In the genomic region with DNA sequence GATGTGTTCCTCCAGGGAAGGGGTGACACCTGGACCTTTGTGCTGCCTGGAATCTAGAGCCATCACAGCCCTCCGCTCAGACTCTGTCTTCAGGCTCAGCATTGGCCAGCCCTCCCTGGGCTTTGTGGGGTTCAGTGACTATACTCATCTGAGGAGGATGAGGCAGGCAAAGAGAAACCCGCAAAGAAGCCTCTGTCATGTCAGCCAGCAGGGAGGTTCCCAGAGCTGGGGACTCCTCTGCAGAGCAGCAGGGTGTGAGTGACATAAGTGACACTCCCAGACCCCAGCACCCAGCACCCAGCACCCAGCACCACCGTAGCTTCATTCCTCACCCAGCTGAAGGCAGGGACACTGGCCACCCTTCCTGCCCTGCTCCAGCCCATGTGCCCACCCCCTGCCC, we compare ENCODE assay signal across 25 mouse cellular contexts. TPM values are rescaled to one million over a fixed set of nuclear protein-coding genes. Genes with fewer than 3 reads are reported as not detected.
DNase-seq lines count a peak whose midpoint lies in the region; ATAC-seq and TF ChIP-seq lines count a peak whose summit lies in the region.
"Had no signal": no experiment of that assay in that cellular context is flagged by ENCODE, and none has a peak within 500 bp of the region (broad histone marks: within the 10 kb centered on the region; RNA-seq: fewer than 3 reads in every experiment).

No protein-coding gene starts in this region.

- no peaks in the 10 kb centered on the region for H3K9me3 ChIP-seq in liver, postnatal 0 days (ENCODE audit: low read length)
- H3K9me3 ChIP-seq: embryonic facial prominence, embryonic 12.5 days; hindbrain, embryonic 12.5 days; hindbrain, embryonic 15.5 days had no signal

- no peak for ATAC-seq in liver, postnatal 0 days
- ATAC-seq in erythroid progenitor cell, adult 5-6 weeks (replicated peaks; ENCODE audit: low FRiP score, poor library complexity, severe bottlenecking): 0 out of 2 replicates have a peak, but pooled peaks have one; percentile 20
- ATAC-seq: forebrain, embryonic 13.5 days; forebrain, embryonic 16.5 days; Patski had no signal

- no peak overlapping the region for H3K27ac ChIP-seq in liver, postnatal 0 days (ENCODE audit: low read depth)
- H3K27ac ChIP-seq: embryonic facial prominence, embryonic 12.5 days; forebrain, embryonic 10.5 days; forebrain, embryonic 13.5 days; hindbrain, embryonic 12.5 days; hindbrain, embryonic 15.5 days had no signal

- TF ChIP-seq EP300 in liver, postnatal 0 days (IDR thresholded peaks at IDR 0.05; ENCODE audit: low read depth): no peak

- DNase-seq in heart, adult 11 months: peak; percentile 83
- no peak for DNase-seq in heart, adult 8-10 months (ENCODE audit: low spot score)
- DNase-seq in liver: peak; percentile 1
- no peak for DNase-seq in liver, postnatal 0 days
- DNase-seq in testis, postnatal 10 days (ENCODE audit: low spot score): peak; percentile 33
- DNase-seq in testis, postnatal 14 days (ENCODE audit: low spot score): no peak
- DNase-seq: adrenal gland, postnatal 10 days; adrenal gland, postnatal 36 days; B cell, adult 2 months; cerebellum, adult 18-20 months; cerebellum, adult 9-10 months; cerebellum, postnatal 14 days; gastrocnemius, postnatal 10 days; gastrocnemius, postnatal 36 days had no signal

- H3K4me3 ChIP-seq in liver, postnatal 0 days (ENCODE audit: low read depth, low read length): no peak overlapping the region
- H3K4me3 ChIP-seq: embryonic facial prominence, embryonic 12.5 days; erythroblast, embryonic 14.5 days; forebrain, embryonic 10.5 days; forebrain, embryonic 13.5 days; hindbrain, embryonic 12.5 days; hindbrain, embryonic 15.5 days had no signal

- H3K4me1 ChIP-seq in liver, postnatal 0 days (ENCODE audit: insufficient read depth): no peaks in the 10 kb centered on the region
- H3K4me1 ChIP-seq: embryonic facial prominence, embryonic 12.5 days; forebrain, embryonic 10.5 days; forebrain, embryonic 13.5 days; hindbrain, embryonic 12.5 days; hindbrain, embryonic 15.5 days had no signal

- no peak for TF ChIP-seq CTCF in liver, postnatal 0 days (IDR thresholded peaks at IDR 0.05; ENCODE audit: low read depth)

- no peak overlapping the region for H3K4me2 ChIP-seq in liver, postnatal 0 days (ENCODE audit: low read depth, low read length)
- H3K4me2 ChIP-seq: embryonic facial prominence, embryonic 12.5 days; forebrain, embryonic 13.5 days; hindbrain, embryonic 12.5 days; hindbrain, embryonic 15.5 days had no signal

- H3K27me3 ChIP-seq in liver, postnatal 0 days (ENCODE audit: insufficient read depth, low read length): no peaks in the 10 kb centered on the region
- H3K27me3 ChIP-seq: embryonic facial prominence, embryonic 12.5 days; forebrain, embryonic 13.5 days; hindbrain, embryonic 12.5 days; hindbrain, embryonic 15.5 days had no signal

- H3K36me3 ChIP-seq in liver, postnatal 0 days (replicated peaks; ENCODE audit: insufficient read depth, low read length): no peaks in the 10 kb centered on the region
- H3K36me3 ChIP-seq: embryonic facial prominence, embryonic 12.5 days; forebrain, embryonic 10.5 days; G1E; hindbrain, embryonic 12.5 days; hindbrain, embryonic 15.5 days had no signal

- 73% methylated on average over 3 of the region's 3 CpGs for WGBS in liver, postnatal 0 days (ENCODE audit: insufficient replicate concordance)

- H3K9ac ChIP-seq in liver, postnatal 0 days (replicated peaks): no peak overlapping the region
- H3K9ac ChIP-seq: embryonic facial prominence, embryonic 12.5 days; forebrain, embryonic 13.5 days; hindbrain, embryonic 12.5 days; hindbrain, embryonic 15.5 days had no signal

RNA-seq across cellular contexts. Expression of a gene that starts 26.4 kb away (rescaled TPM):
- total RNA-seq in heart, adult 8-10 months (2022): 10 to 100 TPM; 18.7 to 32.3 (median 24.4) TPM
- 19.6 and 21.4 TPM in 2 replicates for polyA plus RNA-seq in liver, postnatal 0 days (2015; fragmentation: Nextera tagmentation; extraction: Ambion mirVana)
- 11.7 and 23.4 TPM in 2 replicates for total RNA-seq in erythroid progenitor cell, adult 5-6 weeks (2015; ENCODE audit: low replicate concordance)
- total RNA-seq in erythroid progenitor cell, adult 5-6 weeks (2017; ENCODE audit: low replicate concordance): 37.4 and 39.4 TPM in 2 replicates

RNA-seq across cellular contexts. Expression of a gene that starts 26.7 kb away (rescaled TPM):
- total RNA-seq in heart, adult 8-10 months (2022): 1 to 10 TPM in 2 of 4 experiments, under 1 TPM in 2; 0.35 to 1.2 (median 0.88) TPM
- 0.83 and 1.0 TPM in 2 replicates for polyA plus RNA-seq in liver, postnatal 0 days (2015; fragmentation: Nextera tagmentation; extraction: Ambion mirVana)
- total RNA-seq in erythroid progenitor cell, adult 5-6 weeks (2015; ENCODE audit: low replicate concordance): 0.72 and 2.1 TPM in 2 replicates
- 2.6 and 3.1 TPM in 2 replicates for total RNA-seq in erythroid progenitor cell, adult 5-6 weeks (2017; ENCODE audit: low replicate concordance)

RNA-seq across cellular contexts. Expression of a gene that starts 26.9 kb away (rescaled TPM):
- total RNA-seq in heart, adult 8-10 months (2022): 10 to 100 TPM; 55.1 to 71.1 (median 64.7) TPM
- polyA plus RNA-seq in liver, postnatal 0 days (2015; fragmentation: Nextera tagmentation; extraction: Ambion mirVana): 66.6 and 72.5 TPM in 2 replicates
- total RNA-seq in erythroid progenitor cell, adult 5-6 weeks (2015; ENCODE audit: low replicate concordance): 3.4 TPM in 1 of 2 replicates, not detected in the other
- total RNA-seq in erythroid progenitor cell, adult 5-6 weeks (2017; ENCODE audit: low replicate concordance): 2.1 and 2.8 TPM in 2 replicates

RNA-seq across cellular contexts. Expression of a gene that starts 38.7 kb away (rescaled TPM):
- under 1 TPM in 2 of 4 experiments, not detected in 2; 0.06 to 0.09 TPM for total RNA-seq in heart, adult 8-10 months (2022)
- 0.14 and 0.24 TPM in 2 replicates for polyA plus RNA-seq in liver, postnatal 0 days (2015; fragmentation: Nextera tagmentation; extraction: Ambion mirVana)
- total RNA-seq in erythroid progenitor cell, adult 5-6 weeks (2015; ENCODE audit: low replicate concordance): 1.1 and 4.6 TPM in 2 replicates
- 3.3 and 11.9 TPM in 2 replicates for total RNA-seq in erythroid progenitor cell, adult 5-6 weeks (2017; ENCODE audit: low replicate concordance)
- total RNA-seq: gastrocnemius, adult 18-20 months; gastrocnemius, postnatal 36 days had no signal

RNA-seq across cellular contexts. Expression of a gene that starts 41.3 kb away (rescaled TPM):
- total RNA-seq in heart, adult 8-10 months (2022): 10 to 100 TPM; 23.5 to 29.3 (median 27.3) TPM
- 19.1 and 19.3 TPM in 2 replicates for polyA plus RNA-seq in liver, postnatal 0 days (2015; fragmentation: Nextera tagmentation; extraction: Ambion mirVana)
- total RNA-seq in erythroid progenitor cell, adult 5-6 weeks (2015; ENCODE audit: low replicate concordance): 36.0 and 58.7 TPM in 2 replicates
- total RNA-seq in erythroid progenitor cell, adult 5-6 weeks (2017; ENCODE audit: low replicate concordance): 23.4 and 41.2 TPM in 2 replicates

Comparison
In these comparisons a context has a peak if more than half of its experiments do, and no peak if none do; other contexts are left out.
1. DNase-seq: peak in heart, adult 11 months (single experiment), liver (single experiment) and testis, postnatal 10 days (single experiment); none in heart, adult 8-10 months (single experiment), liver, postnatal 0 days (single experiment) and testis, postnatal 14 days (single experiment).
2. RNA of a gene that starts 26.9 kb away (total RNA-seq): 55.1 to 71.1 TPM in heart, adult 8-10 months; 2.1 to 3.4 TPM in erythroid progenitor cell, adult 5-6 weeks; every median in the first group is over 10 times any median in the second.